Mouse (Mus musculus) left cerebral cortex, postnatal 4 days (tissue): ENCODE measurements around the gene Gm20388. TPM values are rescaled to one million over a fixed set of nuclear protein-coding genes. Genes with fewer than 3 reads are reported as not detected.

Experiments used
- DNase-seq: peaks from one replicate; pipeline ENCODE4 v3.0.0-alpha.2; 2022
- intact Hi-C: fragments of 180-260 bp; cut with DNase I; formaldehyde crosslinking; loops from one replicate; pipeline ENCODE4 v1.15.1; 2025
- total RNA-seq, 2 experiments: library from RNA; stranded (reverse); gene quantifications; 2 replicates each; pipeline ENCODE4 v1.2.3; 2021

The Gm20388 gene
- total RNA-seq, 2 experiments from 2014 or later = 6.5 to 12.8 TPM

GRCm38 (mm10) chr8:120435781-120436180 lies 525.1 kb downstream of the Gm20388 start:
- intact Hi-C loops = no loop called here
- DNase-seq = no peak

GRCm38 (mm10) chr8:120436491-120437030 lies 525.9 kb downstream of the Gm20388 start:
- intact Hi-C loops = no loop called here
- no peak for DNase-seq

GRCm38 (mm10) chr8:120437207-120437606 lies 526.6 kb downstream of the Gm20388 start:
- intact Hi-C loops = no loop called here
- no peak for DNase-seq

GRCm38 (mm10) chr8:120437666-120438395 lies 527.2 kb downstream of the Gm20388 start:
- DNase-seq = peak; percentile 53

GRCm38 (mm10) chr8:120439309-120439708 lies 528.7 kb downstream of the Gm20388 start:
- intact Hi-C loops = no loop called here
- peak; percentile 71 for DNase-seq

More at GRCm38 (mm10) chr8:120437666-120438395, 527.2 kb downstream of the Gm20388 start:
- intact Hi-C loops = no loop called here

- no peak for DNase-seq
- intact Hi-C loops = no loop called here
Measured at GRCm38 (mm10) chr8:120440739-120441138, 530.1 kb downstream of the Gm20388 start.

GRCm38 (mm10) chr8:120441637-120442036 lies 531.0 kb downstream of the Gm20388 start:
- DNase-seq = no peak
- intact Hi-C loops = no loop called here

- intact Hi-C loops = no loop called here
- no peak for DNase-seq
Measured at GRCm38 (mm10) chr8:120442306-120443003, 531.8 kb downstream of the Gm20388 start.

GRCm38 (mm10) chr8:120445249-120445648 lies 534.6 kb downstream of the Gm20388 start:
- intact Hi-C loops = no loop called here

GRCm38 (mm10) chr8:120448131-120448530 lies 537.5 kb downstream of the Gm20388 start:
- intact Hi-C loops = no loop called here
- DNase-seq = peak; percentile 62

More at GRCm38 (mm10) chr8:120445249-120445648, 534.6 kb downstream of the Gm20388 start:
- DNase-seq = no peak

GRCm38 (mm10) chr8:120449139-120449538 lies 538.5 kb downstream of the Gm20388 start:
- intact Hi-C loops = no loop called here
- DNase-seq = no peak

- peak; percentile 73 for DNase-seq
- intact Hi-C loops = no loop called here
Measured at GRCm38 (mm10) chr8:120449608-120450031, 539.0 kb downstream of the Gm20388 start.

- intact Hi-C loops = no loop called here
- DNase-seq = no peak
Measured at GRCm38 (mm10) chr8:120452111-120452510, 541.5 kb downstream of the Gm20388 start.

GRCm38 (mm10) chr8:120454404-120454803 lies 543.8 kb downstream of the Gm20388 start:
- no peak for DNase-seq

GRCm38 (mm10) chr8:120460375-120460774 lies 549.7 kb downstream of the Gm20388 start:
- intact Hi-C loops = no loop called here
- peak; percentile 86 for DNase-seq

More at GRCm38 (mm10) chr8:120454404-120454803, 543.8 kb downstream of the Gm20388 start:
- intact Hi-C loops = no loop called here

- intact Hi-C loops = no loop called here
- DNase-seq = no peak
Measured at GRCm38 (mm10) chr8:120462119-120462551, 551.5 kb downstream of the Gm20388 start.

- intact Hi-C loops = no loop called here
- no peak for DNase-seq
Measured at GRCm38 (mm10) chr8:120462611-120463010, 552.0 kb downstream of the Gm20388 start.

GRCm38 (mm10) chr8:120463918-120464584 lies 553.4 kb downstream of the Gm20388 start:
- no peak for DNase-seq
- intact Hi-C loops = no loop called here

- DNase-seq = no peak
- intact Hi-C loops = no loop called here
Measured at GRCm38 (mm10) chr8:120464585-120464937, 553.9 kb downstream of the Gm20388 start.

- intact Hi-C loops = no loop called here
- peak; percentile 84 for DNase-seq
Measured at GRCm38 (mm10) chr8:120465710-120466109, 555.1 kb downstream of the Gm20388 start.

- intact Hi-C loops = no loop called here
- DNase-seq = no peak
Measured at GRCm38 (mm10) chr8:120466266-120466665, 555.6 kb downstream of the Gm20388 start.
